Mouse (Mus musculus): Measurements from ENCODE around the gene C130050O18Rik.

- no peak for TF ChIP-seq CTCF (IDR thresholded peaks at IDR 0.05; ENCODE audit: extremely low read depth, insufficient read depth, insufficient read length, insufficient replicate concordance)
- TF ChIP-seq POLR2A (IDR thresholded peaks at IDR 0.05; ENCODE audit: low read depth, low read length) = no peak
Observed at GRCm38 (mm10) chr5:139398786-139399185, 6.3 kb upstream of the C130050O18Rik start.
